Mouse (Mus musculus) embryonic fibroblast, embryonic 13.5 days (primary cell): ENCODE measurements at regions not wholly inside any gene's neighbourhood (a gene's known extent, or its start where the extent isn't known, plus 50 kb on each side); places are given as distances from the start of the nearest gene placed in this dataset.

Experiments
- CTCF ChIP-seq: IDR thresholded peaks from 2 replicates; pipeline ENCODE4 v1.5.1; 2011; ENCODE audit warnings: mild to moderate bottlenecking, control low read depth, low read length, moderate library complexity, borderline replicate concordance; ENCODE audit not compliant: insufficient read depth
- POLR2A ChIP-seq: IDR thresholded peaks from 2 replicates; pipeline ENCODE4 v1.6.1; 2011; ENCODE audit warnings: low read depth, mild to moderate bottlenecking, control low read depth, low read length, moderate library complexity

GRCm38 (mm10) chr8:125338222-125338621 lies 231.4 kb downstream of the Sipa1l2 start:
- TF ChIP-seq POLR2A (no peak), CTCF (peak; percentile 30; the same call in 1 of the 2 replicates)
